Mouse (Mus musculus): ENCODE results near the gene Lrrc74a. TPM values are rescaled to one million over a fixed set of nuclear protein-coding genes. Genes with fewer than 3 reads are reported as not detected.
A peak's percentile ranks its signal among the peaks of the same experiment; 100 is the strongest.

Gene Lrrc74a
- polyA plus RNA-seq, 1 experiment from 2014 or later: not detected

- no peaks in the 10 kb centered on the region for H3K9me3 ChIP-seq
- no peaks in the 10 kb centered on the region for H3K36me3 ChIP-seq
- no peaks in the 10 kb centered on the region for H3K27me3 ChIP-seq
- H3K4me1 ChIP-seq: peaks cover 91% of the 10 kb centered on the region
- WGBS: 35% methylated on average over 3 of the region's 3 CpGs
- peak overlapping the region; percentile 98 for H3K27ac ChIP-seq (replicated peaks)
- no peak overlapping the region for H3K9ac ChIP-seq (replicated peaks)
- ATAC-seq (replicated peaks): no peak
- H3K4me3 ChIP-seq: no peak overlapping the region
- H3K4me2 ChIP-seq (replicated peaks): no peak overlapping the region
These were observed 68.7 kb downstream of the Lrrc74a start for GRCm38 (mm10) chr12:86802899-86803298.

GRCm38 (mm10) chr12:86803651-86804307, 69.6 kb downstream of the Lrrc74a start:
- H3K9me3 ChIP-seq: no peaks in the 10 kb centered on the region
- H3K9ac ChIP-seq (replicated peaks): no peak overlapping the region
- H3K4me2 ChIP-seq (replicated peaks): no peak overlapping the region
- no peak for ATAC-seq (replicated peaks)
- 47% methylated on average over 6 of the region's 6 CpGs for WGBS
- H3K27me3 ChIP-seq: no peaks in the 10 kb centered on the region
- peaks cover 100% of the 10 kb centered on the region for H3K4me1 ChIP-seq
- H3K36me3 ChIP-seq: no peaks in the 10 kb centered on the region
- no peak overlapping the region for H3K4me3 ChIP-seq
- peak overlapping the region; percentile 98 for H3K27ac ChIP-seq (replicated peaks)

- no peaks in the 10 kb centered on the region for H3K36me3 ChIP-seq
- peak overlapping the region; percentile 98 for H3K27ac ChIP-seq (replicated peaks)
- 31% methylated on average over 4 of the region's 4 CpGs for WGBS
- H3K4me2 ChIP-seq (replicated peaks): no peak overlapping the region
- no peaks in the 10 kb centered on the region for H3K27me3 ChIP-seq
- peaks cover 99% of the 10 kb centered on the region for H3K4me1 ChIP-seq
- no peak overlapping the region for H3K4me3 ChIP-seq
- no peak for ATAC-seq (replicated peaks)
- no peaks in the 10 kb centered on the region for H3K9me3 ChIP-seq
- H3K9ac ChIP-seq (replicated peaks): peak overlapping the region; percentile 23; the same call in 1 of the 2 replicates
These were observed 70.1 kb downstream of the Lrrc74a start for GRCm38 (mm10) chr12:86804308-86804700.

- no peak for ATAC-seq (replicated peaks)
- H3K27me3 ChIP-seq: no peaks in the 10 kb centered on the region
- peaks cover 98% of the 10 kb centered on the region for H3K4me1 ChIP-seq
- no peak overlapping the region for H3K4me2 ChIP-seq (replicated peaks)
- H3K36me3 ChIP-seq: no peaks in the 10 kb centered on the region
- peak overlapping the region; percentile 98 for H3K27ac ChIP-seq (replicated peaks)
- H3K9ac ChIP-seq (replicated peaks): no peak overlapping the region; the same call in 1 of the 2 replicates
- H3K9me3 ChIP-seq: no peaks in the 10 kb centered on the region
- WGBS: 72% methylated on average over 2 of the region's 2 CpGs
- H3K4me3 ChIP-seq: no peak overlapping the region
These were observed 70.7 kb downstream of the Lrrc74a start for GRCm38 (mm10) chr12:86804857-86805256.

GRCm38 (mm10) chr12:86805315-86805714, 71.1 kb downstream of the Lrrc74a start:
- H3K9me3 ChIP-seq: no peaks in the 10 kb centered on the region
- peak overlapping the region; percentile 98 for H3K27ac ChIP-seq (replicated peaks)
- no peak overlapping the region for H3K4me2 ChIP-seq (replicated peaks)
- no peaks in the 10 kb centered on the region for H3K36me3 ChIP-seq
- H3K4me3 ChIP-seq: no peak overlapping the region
- WGBS: 60% methylated on average over 4 of the region's 4 CpGs
- no peaks in the 10 kb centered on the region for H3K27me3 ChIP-seq
- no peak for ATAC-seq (replicated peaks)
- H3K4me1 ChIP-seq: peaks cover 96% of the 10 kb centered on the region
- no peak overlapping the region for H3K9ac ChIP-seq (replicated peaks)

GRCm38 (mm10) chr12:86806031-86806922, 72.1 kb downstream of the Lrrc74a start:
- no peaks in the 10 kb centered on the region for H3K36me3 ChIP-seq
- H3K4me2 ChIP-seq (replicated peaks): peak overlapping the region; percentile 41
- WGBS: 1% methylated on average over 18 of the region's 20 CpGs
- peak overlapping the region; percentile 12; the same call in 1 of the 2 replicates for H3K4me3 ChIP-seq
- peak overlapping the region; percentile 98 for H3K27ac ChIP-seq (replicated peaks)
- no peaks in the 10 kb centered on the region for H3K27me3 ChIP-seq
- no peaks in the 10 kb centered on the region for H3K9me3 ChIP-seq
- H3K9ac ChIP-seq (replicated peaks): peak overlapping the region; percentile 37
- peak; percentile 11 for ATAC-seq (replicated peaks)
- peaks cover 96% of the 10 kb centered on the region for H3K4me1 ChIP-seq

GRCm38 (mm10) chr12:86806923-86807794, 73.0 kb downstream of the Lrrc74a start:
- WGBS: 9% methylated on average over 5 of the region's 5 CpGs
- peak overlapping the region; percentile 35 for H3K9ac ChIP-seq (replicated peaks)
- H3K9me3 ChIP-seq: no peaks in the 10 kb centered on the region
- ATAC-seq (replicated peaks): peak; percentile 81
- no peaks in the 10 kb centered on the region for H3K36me3 ChIP-seq
- H3K27ac ChIP-seq (replicated peaks): peak overlapping the region; percentile 98
- H3K4me1 ChIP-seq: peaks cover 96% of the 10 kb centered on the region
- peak overlapping the region; percentile 41 for H3K4me2 ChIP-seq (replicated peaks)
- no peaks in the 10 kb centered on the region for H3K27me3 ChIP-seq
- H3K4me3 ChIP-seq: no peak overlapping the region

GRCm38 (mm10) chr12:86807795-86808128, 73.6 kb downstream of the Lrrc74a start:
- H3K4me2 ChIP-seq (replicated peaks): peak overlapping the region; percentile 41
- H3K36me3 ChIP-seq: no peaks in the 10 kb centered on the region
- peak overlapping the region; percentile 35 for H3K9ac ChIP-seq (replicated peaks)
- H3K4me1 ChIP-seq: peaks cover 95% of the 10 kb centered on the region
- WGBS: 17% methylated on average over 4 of the region's 4 CpGs
- no peaks in the 10 kb centered on the region for H3K27me3 ChIP-seq
- H3K9me3 ChIP-seq: no peaks in the 10 kb centered on the region
- ATAC-seq (replicated peaks): no peak
- H3K27ac ChIP-seq (replicated peaks): peak overlapping the region; percentile 98
- no peak overlapping the region for H3K4me3 ChIP-seq

- Histone ChIP-seq H3K4me3 (no peak overlapping the region), H3K9ac (replicated peaks) (0 out of 2 replicates have a peak overlapping the region, but pooled peaks have one; percentile 35)
- ATAC-seq (replicated peaks): no peak
These were observed 74.7 kb downstream of the Lrrc74a start for GRCm38 (mm10) chr12:86808856-86809255.

GRCm38 (mm10) chr12:86810040-86810439, 75.9 kb downstream of the Lrrc74a start:
- no peak for ATAC-seq (replicated peaks)
- no peaks in the 10 kb centered on the region for H3K27me3 ChIP-seq
- 81% methylated on average over 1 of the region's 1 CpGs for WGBS
- no peaks in the 10 kb centered on the region for H3K36me3 ChIP-seq
- H3K27ac ChIP-seq (replicated peaks): peak overlapping the region; percentile 98
- H3K9ac ChIP-seq (replicated peaks): no peak overlapping the region
- peaks cover 88% of the 10 kb centered on the region for H3K4me1 ChIP-seq
- no peak overlapping the region for H3K4me2 ChIP-seq (replicated peaks)
- H3K9me3 ChIP-seq: no peaks in the 10 kb centered on the region
- H3K4me3 ChIP-seq: no peak overlapping the region

More at GRCm38 (mm10) chr12:86808856-86809255, 74.7 kb downstream of the Lrrc74a start:
- Histone ChIP-seq H3K36me3 (no peaks in the 10 kb centered on the region), H3K27me3 (no peaks in the 10 kb centered on the region), H3K4me1 (peaks cover 90% of the 10 kb centered on the region), H3K9me3 (no peaks in the 10 kb centered on the region), H3K4me2 (replicated peaks) (no peak overlapping the region), H3K27ac (replicated peaks) (peak overlapping the region; percentile 98)
- WGBS: 73% methylated on average over 4 of the region's 4 CpGs

- Histone ChIP-seq H3K4me2 (replicated peaks) (no peak overlapping the region), H3K9me3 (no peaks in the 10 kb centered on the region), H3K27me3 (no peaks in the 10 kb centered on the region), H3K27ac (replicated peaks) (peak overlapping the region; percentile 98), H3K9ac (replicated peaks) (0 out of 2 replicates have a peak overlapping the region, but pooled peaks have one; percentile 8), H3K4me1 (peaks cover 88% of the 10 kb centered on the region), H3K4me3 (no peak overlapping the region), H3K36me3 (no peaks in the 10 kb centered on the region)
- WGBS: 59% methylated on average over 11 of the region's 11 CpGs
- ATAC-seq (replicated peaks): no peak
These were observed 76.7 kb downstream of the Lrrc74a start for GRCm38 (mm10) chr12:86810725-86811444.

Data from forebrain, embryonic 15.5 days (tissue).